11 mouse cellular contexts compared by ENCODE assay signal in genomic region chr17:29528568-29529187, GRCm38 (mm10). TPM values are rescaled to one million over a fixed set of nuclear protein-coding genes. Genes with fewer than 3 reads are reported as not detected.
DNase-seq lines count a peak whose midpoint lies in the region; ATAC-seq and TF ChIP-seq lines count a peak whose summit lies in the region.
"Had no signal": no experiment of that assay in that cellular context is flagged by ENCODE, and none has a peak within 500 bp of the region (broad histone marks: within the 10 kb centered on the region; RNA-seq: fewer than 3 reads in every experiment).

No protein-coding gene starts in this region.

- H3K9ac ChIP-seq in kidney, embryonic 15.5 days: no peak overlapping the region

- H3K36me3 ChIP-seq in kidney, embryonic 15.5 days: no peaks in the 10 kb centered on the region
- H3K36me3 ChIP-seq in C2C12 (ENCODE audit: control insufficient read depth, insufficient read depth): no peaks in the 10 kb centered on the region
- no peaks in the 10 kb centered on the region for H3K36me3 ChIP-seq in forebrain, embryonic 10.5 days (replicated peaks)

- H3K4me2 ChIP-seq in kidney, embryonic 15.5 days: no peak overlapping the region

- H3K4me1 ChIP-seq in kidney, embryonic 15.5 days: peaks cover 11% of the 10 kb centered on the region
- H3K4me1 ChIP-seq in cortical plate, adult 2 months (ENCODE audit: control insufficient read depth, insufficient read depth, low read length): no peaks in the 10 kb centered on the region
- 0 out of 2 replicates have a peak, but pooled peaks cover 4% of the 10 kb centered on the region for H3K4me1 ChIP-seq in forebrain, embryonic 10.5 days

- H3K9me3 ChIP-seq in kidney, embryonic 15.5 days (replicated peaks): no peaks in the 10 kb centered on the region; the same call in 1 of the 2 replicates
- peaks cover 17% of the 10 kb centered on the region for H3K9me3 ChIP-seq in forebrain, embryonic 10.5 days

- no peaks in the 10 kb centered on the region for H3K27me3 ChIP-seq in kidney, embryonic 15.5 days
- H3K27me3 ChIP-seq in C2C12 (ENCODE audit: control insufficient read depth, insufficient read depth, insufficient read length): no peaks in the 10 kb centered on the region
- H3K27me3 ChIP-seq in forebrain, embryonic 10.5 days (ENCODE audit: poor library complexity, severe bottlenecking): no peaks in the 10 kb centered on the region

- no peak for ATAC-seq in kidney, embryonic 15.5 days (replicated peaks; ENCODE audit: low FRiP score)

- H3ac ChIP-seq in C2C12 (ENCODE audit: control insufficient read depth, insufficient read length, low read depth): no peak overlapping the region

- 82% methylated on average over 8 of the region's 8 CpGs for WGBS in kidney, embryonic 15.5 days
- 94% methylated on average over 8 of the region's 8 CpGs for whole genome bisulfite sequencing in forebrain, embryonic 10.5 days

- H3K4me3 ChIP-seq in kidney, embryonic 15.5 days (replicated peaks): no peak overlapping the region
- H3K4me3 ChIP-seq in C2C12 (ENCODE audit: insufficient read depth, poor library complexity, severe bottlenecking): no peak overlapping the region
- H3K4me3 ChIP-seq in cortical plate, adult 2 months (ENCODE audit: insufficient read depth, low read length): no peak overlapping the region
- H3K4me3 ChIP-seq in forebrain, embryonic 10.5 days: no peak overlapping the region

- H3K79me2 ChIP-seq in C2C12 (ENCODE audit: control insufficient read depth, insufficient read depth): no peaks in the 10 kb centered on the region

- no peaks in the 10 kb centered on the region for H3K79me3 ChIP-seq in C2C12 (ENCODE audit: low read depth)

- no peak overlapping the region for H3K27ac ChIP-seq in kidney, embryonic 15.5 days
- no peak overlapping the region for H3K27ac ChIP-seq in cortical plate, adult 2 months (ENCODE audit: insufficient read depth, low read length)
- H3K27ac ChIP-seq in forebrain, embryonic 10.5 days: no peak overlapping the region

- peak; percentile 37 to 63 for DNase-seq in adrenal gland, postnatal 36 days
- DNase-seq in adrenal gland, postnatal 4 days (ENCODE audit: low spot score in 2 of 2): no peak
- peak; percentile 27 to 41 for DNase-seq in kidney, postnatal 4 days
- DNase-seq in forebrain, embryonic 10.5 days (ENCODE audit: extremely low spot score, low spot score): no peak
- no peak for DNase-seq in c-Kit-positive CD71-positive TER-119-positive erythroid progenitor cells, embryonic 14.5 days (ENCODE audit: low spot score)

- peak; percentile 23 for TF ChIP-seq CTCF in C2C12 (IDR thresholded peaks at IDR 0.05; ENCODE audit: control insufficient read depth, insufficient read depth, insufficient read length)
- peak; percentile 57 for TF ChIP-seq CTCF in cortical plate, adult 2 months (IDR thresholded peaks at IDR 0.05; ENCODE audit: extremely low read depth, insufficient read depth, low read length)

- TF ChIP-seq POLR2A in cortical plate, adult 2 months (IDR thresholded peaks at IDR 0.05; ENCODE audit: extremely low read depth, insufficient read depth, low read length): no peak

TF ChIP-seq in C2C12, 6 proteins besides CTCF, POLR2A, EP300 and RAD21:
- TF ChIP-seq MAX (IDR thresholded peaks at IDR 0.05) (no peak), FOSL1 (IDR thresholded peaks at IDR 0.05; ENCODE audit: insufficient read depth, low read length, poor library complexity, severe bottlenecking) (no peak), CEBPB (IDR thresholded peaks at IDR 0.05; ENCODE audit: low read depth) (no peak), MYOG (IDR thresholded peaks at IDR 0.05; ENCODE audit: control insufficient read depth, extremely low read depth, insufficient read length) (no peak), MYOD1 (IDR thresholded peaks at IDR 0.05; ENCODE audit: control insufficient read depth, insufficient read length, low read depth) (no peak), USF1 (IDR thresholded peaks at IDR 0.05; ENCODE audit: low read depth) (no peak)

RNA-seq across cellular contexts. Expression of gene Gm17657, which starts 20.8 kb away (rescaled TPM):
- not detected for total RNA-seq in adrenal gland, postnatal 36 days (2021)
- total RNA-seq in adrenal gland, postnatal 4 days (2021): not detected
- not detected in 2 replicates for polyA plus RNA-seq in kidney, embryonic 15.5 days (2015; fragmentation: Nextera tagmentation; extraction: Ambion mirVana)
- not detected for polyA plus RNA-seq in C2C12 (2012; fragmentation: generic; extraction: Trizol)
- not detected in 2 replicates for polyA plus RNA-seq in cortical plate, adult 2 months (2012; rRNA removed)
- polyA plus RNA-seq in forebrain, embryonic 10.5 days (2016; fragmentation: Nextera tagmentation; extraction: Ambion mirVana): not detected in 2 replicates
- total RNA-seq: common myeloid progenitor, adult 5-6 weeks; gastrocnemius, postnatal 4 days had no signal
- polyA plus RNA-seq: kidney, embryonic 16.5 days had no signal

RNA-seq across cellular contexts. Expression of gene Tbc1d22b, which starts 20.9 kb away (rescaled TPM):
- 10 to 100 TPM; 24.6 to 28.3 TPM for total RNA-seq in adrenal gland, postnatal 36 days (2021)
- 10 to 100 TPM; 27.3 to 29.0 TPM for total RNA-seq in adrenal gland, postnatal 4 days (2021)
- polyA plus RNA-seq in kidney, embryonic 15.5 days (2015; fragmentation: Nextera tagmentation; extraction: Ambion mirVana): 16.7 and 19.3 TPM in 2 replicates
- 7.9 TPM for polyA plus RNA-seq in C2C12 (2012; fragmentation: generic; extraction: Trizol)
- polyA plus RNA-seq in cortical plate, adult 2 months (2012; rRNA removed): 36.5 and 39.5 TPM in 2 replicates
- 18.3 and 19.3 TPM in 2 replicates for polyA plus RNA-seq in forebrain, embryonic 10.5 days (2016; fragmentation: Nextera tagmentation; extraction: Ambion mirVana)

RNA-seq across cellular contexts. Expression of gene Tmem217, which starts 23.5 kb away (rescaled TPM):
- total RNA-seq in adrenal gland, postnatal 36 days (2021): not detected
- total RNA-seq in adrenal gland, postnatal 4 days (2021): under 1 TPM in 1 of 2 experiments, not detected in 1; 0.50 TPM
- 0.80 and 1.2 TPM in 2 replicates for polyA plus RNA-seq in kidney, embryonic 15.5 days (2015; fragmentation: Nextera tagmentation; extraction: Ambion mirVana)
- polyA plus RNA-seq in C2C12 (2012; fragmentation: generic; extraction: Trizol): not detected
- polyA plus RNA-seq in cortical plate, adult 2 months (2012; rRNA removed): 0.36 and 0.38 TPM in 2 replicates
- 1.0 and 1.2 TPM in 2 replicates for polyA plus RNA-seq in forebrain, embryonic 10.5 days (2016; fragmentation: Nextera tagmentation; extraction: Ambion mirVana)
- total RNA-seq: gastrocnemius, postnatal 4 days had no signal

RNA-seq across cellular contexts. Expression of gene Pim1, which starts 38.1 kb away (rescaled TPM):
- 100 to 1,000 TPM; 162 to 206 TPM for total RNA-seq in adrenal gland, postnatal 36 days (2021)
- 10 to 100 TPM; 53.4 to 65.5 TPM for total RNA-seq in adrenal gland, postnatal 4 days (2021)
- 17.8 and 17.9 TPM in 2 replicates for polyA plus RNA-seq in kidney, embryonic 15.5 days (2015; fragmentation: Nextera tagmentation; extraction: Ambion mirVana)
- 4.8 TPM for polyA plus RNA-seq in C2C12 (2012; fragmentation: generic; extraction: Trizol)
- 3.5 and 3.8 TPM in 2 replicates for polyA plus RNA-seq in cortical plate, adult 2 months (2012; rRNA removed)
- 32.2 and 33.1 TPM in 2 replicates for polyA plus RNA-seq in forebrain, embryonic 10.5 days (2016; fragmentation: Nextera tagmentation; extraction: Ambion mirVana)

Comparison
In these comparisons a context has a peak if more than half of its experiments do, and no peak if none do; other contexts are left out.
1. DNase-seq: peak in adrenal gland, postnatal 36 days (2 of 2) and kidney, postnatal 4 days (2 of 2); none in adrenal gland, postnatal 4 days (0 of 2), forebrain, embryonic 10.5 days (single experiment) and c-Kit-positive CD71-positive TER-119-positive erythroid progenitor cells, embryonic 14.5 days (single experiment).